Mouse (Mus musculus) neural tube, embryonic 15.5 days (tissue): ENCODE measurements around the gene Cacybp. TPM values are rescaled to one million over a fixed set of nuclear protein-coding genes. Genes with fewer than 3 reads are reported as not detected.

ENCODE experiments used
- ATAC-seq: fragments of 200-750 bp; cut with Nextera tagmentation; 2 replicates; pipeline ENCODE4 v1.8.0; 2017; ENCODE audit warnings: mild to moderate bottlenecking, moderate TSS enrichment, moderate library complexity; ENCODE audit not compliant: low FRiP score
- H3K27ac ChIP-seq: fragments of 300-500 bp; sonication (generic); replicated peaks from 2 replicates; pipeline ENCODE4 v1.5.1; 2015; ENCODE audit warnings: mild to moderate bottlenecking, inconsistent platforms
- H3K27me3 ChIP-seq: fragments of 300-500 bp; sonication (generic); replicated peaks from 2 replicates; pipeline ENCODE4 v1.6.1; 2015; ENCODE audit warnings: inconsistent platforms
- H3K36me3 ChIP-seq: fragments of 300-500 bp; sonication (generic); 2 replicates; pipeline ENCODE4 v1.6.1; 2015; ENCODE audit warnings: inconsistent platforms
- H3K4me1 ChIP-seq: fragments of 300-500 bp; sonication (generic); 2 replicates; pipeline ENCODE4 v1.6.1; 2015; ENCODE audit warnings: inconsistent platforms
- H3K4me2 ChIP-seq: fragments of 300-500 bp; sonication (generic); 2 replicates; pipeline ENCODE4 v1.6.1; 2015; ENCODE audit warnings: inconsistent platforms, mild to moderate bottlenecking, moderate library complexity
- H3K4me3 ChIP-seq: fragments of 300-500 bp; sonication (generic); replicated peaks from 2 replicates; pipeline ENCODE4 v1.5.1; 2015; ENCODE audit warnings: mild to moderate bottlenecking, inconsistent platforms
- H3K9ac ChIP-seq: fragments of 300-500 bp; sonication (generic); replicated peaks from 2 replicates; pipeline ENCODE4 v1.6.1; 2015; ENCODE audit warnings: mild to moderate bottlenecking, inconsistent platforms
- H3K9me3 ChIP-seq: fragments of 300-500 bp; sonication (generic); replicated peaks from 2 replicates; pipeline ENCODE4 v1.6.1; 2016; ENCODE audit warnings: inconsistent platforms
- WGBS: fragments of 180-500 bp; shearing (Covaris S2); methylation state at CpG from one replicate; pipeline ENCODE4 v1.1.7; 2015; ENCODE audit warnings: mixed read lengths; 5-methylcytosine and 5-hydroxymethylcytosine counted together
- polyA plus RNA-seq: library from polyadenylated mRNA; unstranded; fragments of >200 nt; fragmentation: Nextera tagmentation; extraction: Ambion mirVana; gene quantifications from 2 replicates; pipeline ENCODE4 v1.2.1, GENCODE M21; 2015

Cacybp gene
- polyA plus RNA-seq, 1 experiment from 2014 or later: 278 TPM

GRCm38 (mm10) chr1:160244689-160245088, 32.0 kb upstream of the Cacybp start:
- Histone ChIP-seq H3K4me1 (no peaks in the 10 kb centered on the region), H3K27ac (peak overlapping the region; percentile 13; the same call in 1 of the 2 replicates), H3K4me3 (no peak overlapping the region), H3K27me3 (no peaks in the 10 kb centered on the region), H3K9ac (no peak overlapping the region), H3K36me3 (peaks cover 8% of the 10 kb centered on the region), H3K4me2 (no peak overlapping the region), H3K9me3 (no peaks in the 10 kb centered on the region)
- WGBS: 81% methylated on average over 5 of the region's 5 CpGs
- no peak for ATAC-seq

GRCm38 (mm10) chr1:160240091-160240490, 27.4 kb upstream of the Cacybp start:
- H3K9me3 ChIP-seq: no peaks in the 10 kb centered on the region
- H3K27me3 ChIP-seq: no peaks in the 10 kb centered on the region
- peaks cover 11% of the 10 kb centered on the region for H3K36me3 ChIP-seq
- H3K4me1 ChIP-seq: no peaks in the 10 kb centered on the region
- H3K4me2 ChIP-seq: no peak overlapping the region
- H3K27ac ChIP-seq: no peak overlapping the region
- no peak overlapping the region for H3K9ac ChIP-seq
- no peak for ATAC-seq
- WGBS: 85% methylated on average over 2 of the region's 2 CpGs
- no peak overlapping the region for H3K4me3 ChIP-seq

- H3K27ac ChIP-seq: no peak overlapping the region
- peaks cover 11% of the 10 kb centered on the region for H3K36me3 ChIP-seq
- WGBS: 86% methylated on average over 1 of the region's 1 CpGs
- ATAC-seq: no peak
- no peaks in the 10 kb centered on the region for H3K9me3 ChIP-seq
- no peaks in the 10 kb centered on the region for H3K4me1 ChIP-seq
- H3K9ac ChIP-seq: no peak overlapping the region
- H3K4me3 ChIP-seq: no peak overlapping the region
- no peak overlapping the region for H3K4me2 ChIP-seq
- H3K27me3 ChIP-seq: no peaks in the 10 kb centered on the region
These were observed 26.3 kb upstream of the Cacybp start for GRCm38 (mm10) chr1:160238852-160239443.

- ATAC-seq: no peak
- Histone ChIP-seq H3K4me2 (no peak overlapping the region), H3K4me3 (no peak overlapping the region), H3K9ac (no peak overlapping the region), H3K27me3 (no peaks in the 10 kb centered on the region), H3K27ac (no peak overlapping the region), H3K4me1 (no peaks in the 10 kb centered on the region), H3K36me3 (peaks cover 11% of the 10 kb centered on the region), H3K9me3 (no peaks in the 10 kb centered on the region)
- 96% methylated on average over 2 of the region's 2 CpGs for WGBS
These were observed 25.3 kb upstream of the Cacybp start for GRCm38 (mm10) chr1:160237981-160238380.

GRCm38 (mm10) chr1:160233921-160234320, 21.2 kb upstream of the Cacybp start:
- no peaks in the 10 kb centered on the region for H3K4me1 ChIP-seq
- H3K4me2 ChIP-seq: no peak overlapping the region
- H3K9me3 ChIP-seq: no peaks in the 10 kb centered on the region
- no peak overlapping the region for H3K27ac ChIP-seq
- H3K4me3 ChIP-seq: no peak overlapping the region
- H3K9ac ChIP-seq: no peak overlapping the region
- no peak for ATAC-seq
- peaks cover 6% of the 10 kb centered on the region; the same call in 1 of the 2 replicates for H3K36me3 ChIP-seq
- no peaks in the 10 kb centered on the region for H3K27me3 ChIP-seq

GRCm38 (mm10) chr1:160232113-160232512, 19.4 kb upstream of the Cacybp start:
- WGBS: 75% methylated on average over 3 of the region's 3 CpGs
- Histone ChIP-seq H3K4me3 (no peak overlapping the region), H3K4me1 (no peaks in the 10 kb centered on the region), H3K9me3 (no peaks in the 10 kb centered on the region), H3K27ac (no peak overlapping the region), H3K4me2 (no peak overlapping the region), H3K9ac (no peak overlapping the region), H3K27me3 (no peaks in the 10 kb centered on the region), H3K36me3 (peaks cover 7% of the 10 kb centered on the region; the same call in 1 of the 2 replicates)
- no peak for ATAC-seq

- no peak for ATAC-seq
- WGBS: 47% methylated on average over 4 of the region's 4 CpGs
- peaks cover 9% of the 10 kb centered on the region; the same call in 1 of the 2 replicates for H3K36me3 ChIP-seq
- H3K4me2 ChIP-seq: no peak overlapping the region
- no peaks in the 10 kb centered on the region for H3K9me3 ChIP-seq
- H3K27me3 ChIP-seq: no peaks in the 10 kb centered on the region
- no peaks in the 10 kb centered on the region for H3K4me1 ChIP-seq
- no peak overlapping the region for H3K9ac ChIP-seq
- no peak overlapping the region for H3K4me3 ChIP-seq
- no peak overlapping the region for H3K27ac ChIP-seq
These were observed 18.3 kb upstream of the Cacybp start for GRCm38 (mm10) chr1:160231013-160231412.

GRCm38 (mm10) chr1:160227850-160228249, 15.2 kb upstream of the Cacybp start:
- no peak overlapping the region for H3K9ac ChIP-seq

GRCm38 (mm10) chr1:160227196-160227595, 14.5 kb upstream of the Cacybp start:
- 91% methylated on average over 4 of the region's 4 CpGs for WGBS
- Histone ChIP-seq H3K4me3 (no peak overlapping the region), H3K36me3 (peaks cover 25% of the 10 kb centered on the region), H3K9me3 (no peaks in the 10 kb centered on the region), H3K4me1 (no peaks in the 10 kb centered on the region), H3K4me2 (no peak overlapping the region), H3K27me3 (no peaks in the 10 kb centered on the region), H3K27ac (no peak overlapping the region), H3K9ac (no peak overlapping the region)
- ATAC-seq: no peak

More at GRCm38 (mm10) chr1:160227850-160228249, 15.2 kb upstream of the Cacybp start:
- H3K4me3 ChIP-seq: no peak overlapping the region
- H3K9me3 ChIP-seq: no peaks in the 10 kb centered on the region
- peaks cover 25% of the 10 kb centered on the region for H3K36me3 ChIP-seq
- no peak for ATAC-seq
- no peak overlapping the region for H3K27ac ChIP-seq
- no peaks in the 10 kb centered on the region for H3K27me3 ChIP-seq
- H3K4me2 ChIP-seq: no peak overlapping the region
- no peaks in the 10 kb centered on the region for H3K4me1 ChIP-seq

- no peak for ATAC-seq
- WGBS: 78% methylated on average over 2 of the region's 2 CpGs
- Histone ChIP-seq H3K4me2 (no peak overlapping the region), H3K4me1 (no peaks in the 10 kb centered on the region), H3K9ac (no peak overlapping the region), H3K9me3 (no peaks in the 10 kb centered on the region), H3K4me3 (no peak overlapping the region), H3K27ac (no peak overlapping the region), H3K36me3 (peaks cover 25% of the 10 kb centered on the region), H3K27me3 (no peaks in the 10 kb centered on the region)
These were observed 11.4 kb upstream of the Cacybp start for GRCm38 (mm10) chr1:160224093-160224492.

- H3K27me3 ChIP-seq: no peaks in the 10 kb centered on the region
- H3K36me3 ChIP-seq: no peaks in the 10 kb centered on the region
- ATAC-seq: no peak
- H3K9me3 ChIP-seq: no peaks in the 10 kb centered on the region
- no peak overlapping the region for H3K9ac ChIP-seq
- no peak overlapping the region for H3K4me3 ChIP-seq
- no peak overlapping the region for H3K27ac ChIP-seq
- H3K4me1 ChIP-seq: peaks cover 8% of the 10 kb centered on the region; the same call in 1 of the 2 replicates
- 88% methylated on average over 3 of the region's 3 CpGs for WGBS
- no peak overlapping the region for H3K4me2 ChIP-seq
These were observed 5.2 kb upstream of the Cacybp start for GRCm38 (mm10) chr1:160217898-160218297.

- 59% methylated on average over 7 of the region's 7 CpGs for WGBS
These were observed 1.5 kb upstream of the Cacybp start for GRCm38 (mm10) chr1:160214171-160214570.

More at GRCm38 (mm10) chr1:160214171-160214570, 1.5 kb upstream of the Cacybp start:
- Histone ChIP-seq H3K4me3 (no peak overlapping the region), H3K36me3 (no peaks in the 10 kb centered on the region), H3K27ac (peak overlapping the region; percentile 99), H3K27me3 (no peaks in the 10 kb centered on the region), H3K4me2 (peak overlapping the region; percentile 68; the same call in 1 of the 2 replicates), H3K9me3 (no peaks in the 10 kb centered on the region), H3K9ac (no peak overlapping the region), H3K4me1 (peaks cover 28% of the 10 kb centered on the region)
- no peak for ATAC-seq
